Comparison of ENCODE assay signal across 7 mouse cellular contexts in the genomic region with DNA sequence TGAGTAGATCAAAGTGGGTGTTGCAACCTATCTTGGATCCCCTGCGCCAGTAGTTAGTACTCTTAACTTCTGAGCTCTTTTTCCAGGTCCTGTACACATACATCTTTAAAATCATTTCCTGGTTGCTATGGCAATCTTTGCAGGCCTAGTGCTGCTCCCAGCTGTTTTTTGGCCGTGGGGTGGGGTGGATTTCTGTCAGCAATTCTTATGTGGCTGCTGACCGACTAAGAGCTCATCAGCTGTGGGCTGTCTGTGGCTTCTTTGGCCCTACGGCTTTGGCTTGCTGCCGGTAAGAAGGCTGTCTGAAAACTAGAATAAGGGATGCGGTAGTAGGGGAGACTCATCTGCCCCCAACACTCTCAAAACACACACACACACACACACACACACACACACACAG. TPM values are rescaled to one million over a fixed set of nuclear protein-coding genes. Genes with fewer than 3 reads are reported as not detected.
DNase-seq lines count a peak whose midpoint lies in the region; ATAC-seq and TF ChIP-seq lines count a peak whose summit lies in the region.

No protein-coding gene starts in this region.

- peaks cover 19% of the 10 kb centered on the region for H3K4me1 ChIP-seq in thymus, adult 2 months (replicated peaks; ENCODE audit: control insufficient read depth, insufficient read depth, low read length)
- peaks cover 12% of the 10 kb centered on the region for H3K4me1 ChIP-seq in hindbrain, embryonic 16.5 days (ENCODE audit: control insufficient read depth, insufficient read depth, low read depth, low read length)
- H3K4me1 ChIP-seq in megakaryocyte, embryonic 14.5 days = peaks cover 79% of the 10 kb centered on the region

- TF ChIP-seq POLR2A in thymus, adult 2 months (IDR thresholded peaks at IDR 0.05; ENCODE audit: control insufficient read depth, extremely low read depth, insufficient read depth, low read length, poor library complexity) = no peak

- H3K27ac ChIP-seq in thymus, adult 2 months (ENCODE audit: control insufficient read depth, insufficient read depth, low read length) = peak overlapping the region; percentile 82
- no peak overlapping the region for H3K27ac ChIP-seq in hindbrain, embryonic 16.5 days (ENCODE audit: low read depth, low read length)

- 7% methylated on average over 6 of the region's 6 CpGs for WGBS in thymus, adult 2 months
- 48% methylated on average over 6 of the region's 6 CpGs for WGBS in hindbrain, embryonic 16.5 days

- H3K36me3 ChIP-seq in thymus, adult 2 months (ENCODE audit: control insufficient read depth, insufficient read depth, low read length) = peaks cover 17% of the 10 kb centered on the region
- peaks cover 17% of the 10 kb centered on the region for H3K36me3 ChIP-seq in hindbrain, embryonic 16.5 days (ENCODE audit: control insufficient read depth, insufficient read depth, low read length)
- peaks cover 34% of the 10 kb centered on the region for H3K36me3 ChIP-seq in megakaryocyte, embryonic 14.5 days (replicated peaks; ENCODE audit: low read length)

- H3K9ac ChIP-seq in hindbrain, embryonic 16.5 days (ENCODE audit: low read depth, low read length) = peak overlapping the region; percentile 81; the same call in 1 of the 2 replicates

- DNase-seq in thymus, adult 2 months = peak; percentile 20
- DNase-seq in thymus, adult 18-20 months = no peak
- no peak for DNase-seq in c-Kit-positive CD71-positive TER-119-positive erythroid progenitor cells, embryonic 14.5 days (ENCODE audit: low spot score)
- DNase-seq in adrenal gland, adult 8-10 months = no peak

- H3K27me3 ChIP-seq in thymus, adult 2 months (ENCODE audit: control insufficient read depth, insufficient read depth, low read length) = no peaks in the 10 kb centered on the region
- H3K27me3 ChIP-seq in hindbrain, embryonic 16.5 days (replicated peaks; ENCODE audit: control insufficient read depth, insufficient read depth, low read length) = no peaks in the 10 kb centered on the region
- H3K27me3 ChIP-seq in megakaryocyte, embryonic 14.5 days (replicated peaks) = no peaks in the 10 kb centered on the region

- peak overlapping the region; percentile 57 for H3K4me2 ChIP-seq in hindbrain, embryonic 16.5 days (ENCODE audit: low read length)

- no peak for TF ChIP-seq CTCF in thymus, adult 2 months (IDR thresholded peaks at IDR 0.05; ENCODE audit: borderline replicate concordance, control insufficient read depth, extremely low read depth, insufficient read depth, low read length, poor library complexity)

- no peaks in the 10 kb centered on the region for H3K9me3 ChIP-seq in hindbrain, embryonic 16.5 days (ENCODE audit: control insufficient read depth, low read length)
- H3K9me3 ChIP-seq in megakaryocyte, embryonic 14.5 days = no peaks in the 10 kb centered on the region

- H3K4me3 ChIP-seq in thymus, adult 2 months (ENCODE audit: control insufficient read depth, insufficient read depth, low read length) = peak overlapping the region; percentile 5; the same call in 1 of the 2 replicates
- H3K4me3 ChIP-seq in hindbrain, embryonic 16.5 days (ENCODE audit: low read length) = peak overlapping the region; percentile 60
- peak overlapping the region; percentile 97 for H3K4me3 ChIP-seq in megakaryocyte, embryonic 14.5 days (replicated peaks)

- peak; percentile 5; the same call in 1 of the 2 replicates for ATAC-seq in erythroid progenitor cell, adult 5-6 weeks (replicated peaks; ENCODE audit: low FRiP score, poor library complexity, severe bottlenecking)
- no peak; the same call in 1 of the 2 replicates for ATAC-seq in hindbrain, embryonic 16.5 days

RNA-seq across cellular contexts. Expression of gene Washc1, which starts 0.6 kb away (rescaled TPM):
- polyA plus RNA-seq in thymus, adult 2 months (2012; rRNA removed) = 95.9 and 99.5 TPM in 2 replicates
- total RNA-seq in erythroid progenitor cell, adult 5-6 weeks (2015; ENCODE audit: low replicate concordance) = 8.0 and 15.1 TPM in 2 replicates
- total RNA-seq in erythroid progenitor cell, adult 5-6 weeks (2017; ENCODE audit: low replicate concordance) = 3.2 and 5.2 TPM in 2 replicates
- polyA plus RNA-seq in hindbrain, embryonic 16.5 days (2015; fragmentation: Nextera tagmentation; extraction: Ambion mirVana) = 46.5 and 49.2 TPM in 2 replicates
- polyA plus RNA-seq in megakaryocyte, embryonic 14.5 days (2012; ENCODE audit: insufficient read depth, low replicate concordance) = 19.3 and 64.7 TPM in 2 replicates
- 10 to 100 TPM; 37.1 to 53.7 (median 46.1) TPM for total RNA-seq in adrenal gland, adult 8-10 months (2022)

RNA-seq across cellular contexts. Expression of gene Ndufv2, which starts 9.4 kb away (rescaled TPM):
- polyA plus RNA-seq in thymus, adult 2 months (2012; rRNA removed) = 37.0 and 41.1 TPM in 2 replicates
- total RNA-seq in erythroid progenitor cell, adult 5-6 weeks (2015; ENCODE audit: low replicate concordance) = 59.1 and 96.6 TPM in 2 replicates
- total RNA-seq in erythroid progenitor cell, adult 5-6 weeks (2017; ENCODE audit: low replicate concordance) = 55.8 and 57.4 TPM in 2 replicates
- polyA plus RNA-seq in hindbrain, embryonic 16.5 days (2015; fragmentation: Nextera tagmentation; extraction: Ambion mirVana) = 392 and 420 TPM in 2 replicates
- 7.8 and 88.7 TPM in 2 replicates for polyA plus RNA-seq in megakaryocyte, embryonic 14.5 days (2012; ENCODE audit: insufficient read depth, low replicate concordance)
- total RNA-seq in adrenal gland, adult 8-10 months (2022) = 100 to 1,000 TPM; 232 to 318 (median 257) TPM

RNA-seq across cellular contexts. Expression of gene Ddx11, which starts 12.6 kb away (rescaled TPM):
- 21.5 and 22.2 TPM in 2 replicates for polyA plus RNA-seq in thymus, adult 2 months (2012; rRNA removed)
- total RNA-seq in erythroid progenitor cell, adult 5-6 weeks (2015; ENCODE audit: low replicate concordance) = 9.6 and 15.5 TPM in 2 replicates
- total RNA-seq in erythroid progenitor cell, adult 5-6 weeks (2017; ENCODE audit: low replicate concordance) = 8.2 and 18.7 TPM in 2 replicates
- 4.8 and 7.2 TPM in 2 replicates for polyA plus RNA-seq in hindbrain, embryonic 16.5 days (2015; fragmentation: Nextera tagmentation; extraction: Ambion mirVana)
- 2.2 and 3.1 TPM in 2 replicates for polyA plus RNA-seq in megakaryocyte, embryonic 14.5 days (2012; ENCODE audit: insufficient read depth, low replicate concordance)
- total RNA-seq in adrenal gland, adult 8-10 months (2022) = 1 to 10 TPM; 5.4 to 7.1 (median 6.3) TPM

RNA-seq across cellular contexts. Expression of gene Ankrd12, which starts 33.9 kb away (rescaled TPM):
- 7.9 and 8.9 TPM in 2 replicates for polyA plus RNA-seq in thymus, adult 2 months (2012; rRNA removed)
- 31.9 and 43.2 TPM in 2 replicates for total RNA-seq in erythroid progenitor cell, adult 5-6 weeks (2015; ENCODE audit: low replicate concordance)
- 50.1 and 55.8 TPM in 2 replicates for total RNA-seq in erythroid progenitor cell, adult 5-6 weeks (2017; ENCODE audit: low replicate concordance)
- polyA plus RNA-seq in hindbrain, embryonic 16.5 days (2015; fragmentation: Nextera tagmentation; extraction: Ambion mirVana) = 154 and 167 TPM in 2 replicates
- polyA plus RNA-seq in megakaryocyte, embryonic 14.5 days (2012; ENCODE audit: insufficient read depth, low replicate concordance) = 0.29 and 5.9 TPM in 2 replicates
- 10 to 100 TPM; 29.9 to 54.3 (median 38.0) TPM for total RNA-seq in adrenal gland, adult 8-10 months (2022)

Comparison
In these comparisons a context has a peak if more than half of its experiments do, and no peak if none do; other contexts are left out.
1. H3K4me3 ChIP-seq: peak in every context shown above with its lines; median percentile 97 in megakaryocyte, embryonic 14.5 days; 60 in hindbrain, embryonic 16.5 days; 5 in thymus, adult 2 months.